Mouse (Mus musculus): ENCODE measurements around the gene Bves. TPM values are rescaled to one million over a fixed set of nuclear protein-coding genes. Genes with fewer than 3 reads are reported as not detected.

Bves gene
- polyA plus RNA-seq, 1 experiment from 2014 or later = 2.3 TPM

Other genes with a start within 250 kb of the Bves start
- 0.36 and 0.63 TPM in 2 replicates for gene Popdc3, start 157.7 kb upstream of the Bves start, polyA plus RNA-seq (2016; fragmentation: Nextera tagmentation; extraction: Ambion mirVana)
- 42.2 and 52.5 TPM in 2 replicates for gene Lin28b, start 150.6 kb downstream of the Bves start, polyA plus RNA-seq (2016; fragmentation: Nextera tagmentation; extraction: Ambion mirVana)
- 24.4 and 24.9 TPM in 2 replicates for gene Hace1, start 242.1 kb downstream of the Bves start, polyA plus RNA-seq (2016; fragmentation: Nextera tagmentation; extraction: Ambion mirVana)